Mouse (Mus musculus): ENCODE measurements around the gene Cttnbp2nl.

Gene Cttnbp2nl

GRCm38 (mm10) chr3:105052937-105053697 lies at the start of gene Cttnbp2nl:
TSS of gene Cttnbp2nl (minus strand) at chr3:105053146.
- peak; percentile 75 to 77 for DNase-seq (ENCODE audit: low spot score in 2 of 2)

GRCm38 (mm10) chr3:105100270-105100589 lies 47.3 kb upstream of the Cttnbp2nl start:
- DNase-seq (ENCODE audit: low spot score in 2 of 2), result no peak

- DNase-seq (ENCODE audit: low spot score in 2 of 2), result peak in 1 of 2 experiments; percentile 11
Observed at GRCm38 (mm10) chr3:105099526-105100269, 46.8 kb upstream of the Cttnbp2nl start.

GRCm38 (mm10) chr3:105097581-105097980 lies 44.6 kb upstream of the Cttnbp2nl start:
- DNase-seq (ENCODE audit: low spot score in 2 of 2), result no peak

- no peak for DNase-seq (ENCODE audit: low spot score in 2 of 2)
Observed at GRCm38 (mm10) chr3:105095026-105095425, 42.1 kb upstream of the Cttnbp2nl start.

- DNase-seq (ENCODE audit: low spot score in 2 of 2), result no peak
Observed at GRCm38 (mm10) chr3:105094448-105094847, 41.5 kb upstream of the Cttnbp2nl start.

- no peak for DNase-seq (ENCODE audit: low spot score in 2 of 2)
Observed at GRCm38 (mm10) chr3:105092721-105093505, 40.0 kb upstream of the Cttnbp2nl start.

- no peak for DNase-seq (ENCODE audit: low spot score in 2 of 2)
Observed at GRCm38 (mm10) chr3:105090981-105091380, 38.0 kb upstream of the Cttnbp2nl start.

- DNase-seq (ENCODE audit: low spot score in 2 of 2), result no peak
Observed at GRCm38 (mm10) chr3:105090147-105090546, 37.2 kb upstream of the Cttnbp2nl start.

GRCm38 (mm10) chr3:105088638-105089037 lies 35.7 kb upstream of the Cttnbp2nl start:
- no peak for DNase-seq (ENCODE audit: low spot score in 2 of 2)

GRCm38 (mm10) chr3:105087344-105087743 lies 34.4 kb upstream of the Cttnbp2nl start:
- DNase-seq (ENCODE audit: low spot score in 2 of 2), result no peak

- DNase-seq (ENCODE audit: low spot score in 2 of 2), result no peak
Observed at GRCm38 (mm10) chr3:105078231-105078826, 25.4 kb upstream of the Cttnbp2nl start.

GRCm38 (mm10) chr3:105075796-105076195 lies 22.9 kb upstream of the Cttnbp2nl start:
- DNase-seq (ENCODE audit: low spot score in 2 of 2), result no peak

- DNase-seq (ENCODE audit: low spot score in 2 of 2), result no peak
Observed at GRCm38 (mm10) chr3:105072536-105072935, 19.6 kb upstream of the Cttnbp2nl start.

GRCm38 (mm10) chr3:105071251-105071650 lies 18.3 kb upstream of the Cttnbp2nl start:
- no peak for DNase-seq (ENCODE audit: low spot score in 2 of 2)

GRCm38 (mm10) chr3:105070553-105070952 lies 17.6 kb upstream of the Cttnbp2nl start:
- DNase-seq (ENCODE audit: low spot score in 2 of 2), result no peak

GRCm38 (mm10) chr3:105066544-105066943 lies 13.6 kb upstream of the Cttnbp2nl start, which contains the start of gene 4930564D02Rik:
TSS of gene 4930564D02Rik (plus strand) at chr3:105066844.
- DNase-seq (ENCODE audit: low spot score in 2 of 2), result no peak

GRCm38 (mm10) chr3:105062676-105063075 lies 9.7 kb upstream of the Cttnbp2nl start:
- no peak for DNase-seq (ENCODE audit: low spot score in 2 of 2)

- no peak for DNase-seq (ENCODE audit: low spot score in 2 of 2)
Observed at GRCm38 (mm10) chr3:105061991-105062390, 9.0 kb upstream of the Cttnbp2nl start.

GRCm38 (mm10) chr3:105061496-105061895 lies 8.6 kb upstream of the Cttnbp2nl start:
- no peak for DNase-seq (ENCODE audit: low spot score in 2 of 2)

GRCm38 (mm10) chr3:105060992-105061391 lies 8.0 kb upstream of the Cttnbp2nl start:
- no peak for DNase-seq (ENCODE audit: low spot score in 2 of 2)

- DNase-seq (ENCODE audit: low spot score in 2 of 2), result no peak
Observed at GRCm38 (mm10) chr3:105059911-105060310, 7.0 kb upstream of the Cttnbp2nl start.
